Mouse (Mus musculus): Measurements from ENCODE around the gene D10Wsu102e.
A peak's percentile ranks its signal among the peaks of the same experiment; 100 is the strongest.
"Not testable (repeated sequence)": the region's sequence is repeated elsewhere in the genome, so short reads cannot be mapped to it uniquely, and the experiment has no call there.

D10Wsu102e gene

GRCm38 (mm10) chr10:83341226-83341625, 18.8 kb upstream of the D10Wsu102e start:
- Histone ChIP-seq H3K4me3 (replicated peaks; ENCODE audit: low read length) (no peak overlapping the region), H3K27me3 (ENCODE audit: insufficient read depth, low read length) (peaks cover 34% of the 10 kb centered on the region), H3K4me1 (replicated peaks; ENCODE audit: low read depth, low read length) (peaks cover 58% of the 10 kb centered on the region), H3K36me3 (ENCODE audit: insufficient read depth, low read length) (no peaks in the 10 kb centered on the region), H3K9me3 (ENCODE audit: low read length) (0 out of 2 replicates have a peak, but pooled peaks cover 2% of the 10 kb centered on the region)
- TF ChIP-seq CTCF (conservative IDR thresholded peaks at IDR 0.05; ENCODE audit: low read length), result no peak
- no peak for TF ChIP-seq NANOG (IDR thresholded peaks at IDR 0.05; ENCODE audit: borderline replicate concordance, low read length)
- TF ChIP-seq POU5F1 (IDR thresholded peaks at IDR 0.05; ENCODE audit: borderline replicate concordance, low read length), result no peak

GRCm38 (mm10) chr10:83343171-83343570, 16.9 kb upstream of the D10Wsu102e start:
- H3K27me3 ChIP-seq (ENCODE audit: insufficient read depth, low read length), result peaks cover 18% of the 10 kb centered on the region
- H3K4me3 ChIP-seq (replicated peaks; ENCODE audit: low read length), result no peak overlapping the region
- H3K36me3 ChIP-seq (ENCODE audit: insufficient read depth, low read length), result peaks cover 1% of the 10 kb centered on the region; the same call in 1 of the 2 replicates
- TF ChIP-seq CTCF (conservative IDR thresholded peaks at IDR 0.05; ENCODE audit: low read length), result no peak
- TF ChIP-seq NANOG (IDR thresholded peaks at IDR 0.05; ENCODE audit: borderline replicate concordance, low read length), result no peak
- TF ChIP-seq POU5F1 (IDR thresholded peaks at IDR 0.05; ENCODE audit: borderline replicate concordance, low read length), result no peak
- peaks cover 11% of the 10 kb centered on the region for H3K9me3 ChIP-seq (ENCODE audit: low read length)
- H3K4me1 ChIP-seq (replicated peaks; ENCODE audit: low read depth, low read length), result peaks cover 69% of the 10 kb centered on the region

DNA sequence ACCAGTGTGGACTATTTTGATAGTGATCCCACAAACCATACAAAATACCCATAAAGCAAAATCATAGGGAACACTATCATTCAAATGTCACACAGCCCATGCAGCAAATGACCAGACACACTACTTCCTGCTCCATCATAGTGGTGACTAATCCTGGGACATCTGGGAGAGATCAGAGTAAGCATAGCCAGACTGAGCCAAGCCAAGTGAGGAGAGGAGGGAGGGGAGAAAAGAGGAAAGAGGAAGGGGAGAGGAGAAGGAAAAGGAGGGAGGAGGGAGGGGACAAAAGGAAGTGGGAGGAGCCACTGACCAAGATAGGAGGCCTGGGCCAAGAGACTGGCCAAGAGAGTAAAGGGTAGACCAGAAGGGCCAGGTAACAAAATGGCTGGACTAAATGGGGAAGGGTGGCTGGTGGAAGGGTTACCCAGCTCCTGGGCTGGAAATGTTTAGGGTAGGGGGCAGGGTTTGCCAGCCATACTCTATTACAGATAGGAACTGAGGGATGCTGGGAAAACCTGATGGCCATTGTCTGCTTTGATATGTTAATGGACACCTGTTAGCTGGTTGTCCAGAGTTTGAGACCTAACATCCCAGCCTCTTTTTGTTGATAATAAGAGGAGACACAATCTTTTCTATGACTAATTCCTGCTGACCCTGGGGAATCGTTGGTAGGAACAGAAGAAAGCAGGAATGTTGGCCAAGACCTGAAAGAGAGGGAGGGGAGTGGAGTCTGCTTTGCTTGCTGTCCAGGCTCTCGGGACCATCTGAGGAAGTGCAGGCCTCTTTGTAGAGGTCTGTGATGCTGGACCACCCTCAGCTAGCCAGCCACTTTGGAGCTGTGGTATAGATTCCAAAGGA, 16.0 kb upstream of the D10Wsu102e start:
- Histone ChIP-seq H3K4me3 (replicated peaks; ENCODE audit: low read length) (peak overlapping the region; percentile 57), H3K4me1 (replicated peaks; ENCODE audit: low read depth, low read length) (peaks cover 73% of the 10 kb centered on the region), H3K27me3 (ENCODE audit: insufficient read depth, low read length) (peaks cover 13% of the 10 kb centered on the region), H3K36me3 (ENCODE audit: insufficient read depth, low read length) (peaks cover 7% of the 10 kb centered on the region; the same call in 1 of the 2 replicates), H3K9me3 (ENCODE audit: low read length) (peaks cover 15% of the 10 kb centered on the region)
- TF ChIP-seq POU5F1 (IDR thresholded peaks at IDR 0.05; ENCODE audit: borderline replicate concordance, low read length) (no peak), CTCF (conservative IDR thresholded peaks at IDR 0.05; ENCODE audit: low read length) (no peak), NANOG (IDR thresholded peaks at IDR 0.05; ENCODE audit: borderline replicate concordance, low read length) (no peak)

DNA sequence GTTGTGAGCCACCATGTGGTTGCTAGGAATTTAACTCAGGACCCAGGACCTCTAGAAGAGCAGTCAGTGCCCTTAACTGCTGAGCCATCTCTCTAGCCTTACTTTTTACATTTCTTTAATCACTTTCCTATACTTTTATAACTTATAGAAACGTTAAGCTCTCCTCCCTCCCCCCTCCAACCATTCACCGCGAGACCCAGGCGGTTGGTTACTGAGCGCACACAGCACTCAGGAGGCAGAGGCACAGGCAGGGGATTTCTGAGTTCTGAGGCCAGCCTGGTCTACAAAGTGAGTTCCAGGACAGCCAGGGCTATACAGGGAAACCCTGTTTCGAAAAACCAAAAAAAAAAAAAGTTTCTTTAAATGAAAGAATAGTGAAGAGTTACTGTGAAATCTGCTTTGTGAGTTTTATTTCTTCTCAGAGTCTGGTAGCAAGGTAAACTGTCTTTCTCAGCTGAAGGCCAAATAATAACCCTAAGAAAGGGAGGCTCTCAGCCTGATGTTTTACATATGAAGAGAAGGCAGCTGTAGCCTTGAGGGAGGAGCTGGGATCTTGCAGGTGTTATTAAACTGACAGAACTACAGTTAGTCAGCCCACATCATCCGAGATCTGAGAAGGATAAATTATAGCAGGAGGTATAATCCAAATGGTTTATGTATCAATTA, 14.2 kb upstream of the D10Wsu102e start:
- peaks cover 17% of the 10 kb centered on the region for H3K36me3 ChIP-seq (ENCODE audit: insufficient read depth, low read length)
- peaks cover 81% of the 10 kb centered on the region for H3K4me1 ChIP-seq (replicated peaks; ENCODE audit: low read depth, low read length)
- H3K27me3 ChIP-seq (ENCODE audit: insufficient read depth, low read length), result no peaks in the 10 kb centered on the region
- TF ChIP-seq NANOG (IDR thresholded peaks at IDR 0.05; ENCODE audit: borderline replicate concordance, low read length) (peak; percentile 77), CTCF (conservative IDR thresholded peaks at IDR 0.05; ENCODE audit: low read length) (no peak), POU5F1 (IDR thresholded peaks at IDR 0.05; ENCODE audit: borderline replicate concordance, low read length) (peak; percentile 52; the same call in 1 of the 2 replicates)
- peaks cover 12% of the 10 kb centered on the region for H3K9me3 ChIP-seq (ENCODE audit: low read length)
- peak overlapping the region; percentile 57 for H3K4me3 ChIP-seq (replicated peaks; ENCODE audit: low read length)

DNA sequence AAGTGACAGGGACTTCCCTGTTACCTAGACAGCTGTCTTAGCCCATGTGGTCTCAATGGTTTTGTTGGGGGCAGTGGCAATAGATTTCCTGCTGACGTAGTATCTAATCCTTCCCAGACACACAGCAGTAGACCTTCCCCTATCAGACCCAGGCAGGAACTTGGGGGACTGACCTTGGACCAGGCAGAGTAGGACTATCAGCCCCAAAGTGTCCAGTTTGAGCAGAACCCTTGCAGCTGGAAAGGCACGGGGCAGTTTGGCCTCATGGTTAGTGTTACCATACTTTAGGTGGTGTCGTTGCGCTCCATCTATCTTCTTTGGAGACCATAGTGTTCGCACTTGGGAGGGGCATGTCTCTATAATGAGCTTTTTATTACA, 13.7 kb upstream of the D10Wsu102e start:
- peaks cover 76% of the 10 kb centered on the region for H3K4me1 ChIP-seq (replicated peaks; ENCODE audit: low read depth, low read length)
- H3K36me3 ChIP-seq (ENCODE audit: insufficient read depth, low read length), result peaks cover 17% of the 10 kb centered on the region
- no peak for TF ChIP-seq POU5F1 (IDR thresholded peaks at IDR 0.05; ENCODE audit: borderline replicate concordance, low read length)
- no peak for TF ChIP-seq NANOG (IDR thresholded peaks at IDR 0.05; ENCODE audit: borderline replicate concordance, low read length)
- TF ChIP-seq CTCF (conservative IDR thresholded peaks at IDR 0.05; ENCODE audit: low read length), result no peak
- H3K4me3 ChIP-seq (replicated peaks; ENCODE audit: low read length), result peak overlapping the region; percentile 57
- no peaks in the 10 kb centered on the region for H3K27me3 ChIP-seq (ENCODE audit: insufficient read depth, low read length)
- H3K9me3 ChIP-seq (ENCODE audit: low read length), result peaks cover 12% of the 10 kb centered on the region

- TF ChIP-seq CTCF (conservative IDR thresholded peaks at IDR 0.05; ENCODE audit: low read length), result no peak
- no peak for TF ChIP-seq NANOG (IDR thresholded peaks at IDR 0.05; ENCODE audit: borderline replicate concordance, low read length)
- no peak for TF ChIP-seq POU5F1 (IDR thresholded peaks at IDR 0.05; ENCODE audit: borderline replicate concordance, low read length)
Observed at GRCm38 (mm10) chr10:83347494-83347893, 12.5 kb upstream of the D10Wsu102e start.

DNA sequence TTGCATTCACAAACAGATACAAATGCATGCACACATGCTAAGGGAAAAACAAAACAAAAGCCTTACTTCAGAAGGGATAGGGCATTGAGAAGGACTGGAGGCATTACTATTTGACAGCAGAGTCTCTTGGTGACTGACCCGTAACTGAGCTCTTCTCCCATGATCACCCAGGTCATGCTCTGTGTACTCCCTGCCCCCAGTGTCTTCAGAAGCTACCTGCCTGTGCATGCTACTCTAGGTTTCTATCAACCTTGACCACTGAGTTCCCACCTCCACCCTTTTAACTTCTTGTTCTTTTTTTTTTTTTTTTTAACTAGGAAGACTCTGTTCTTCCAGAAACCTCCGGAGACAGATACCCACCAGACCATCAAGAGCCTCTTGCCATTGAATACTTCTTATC, 9.3 kb upstream of the D10Wsu102e start:
- Histone ChIP-seq H3K4me1 (replicated peaks; ENCODE audit: low read depth, low read length) (peaks cover 32% of the 10 kb centered on the region), H3K4me3 (replicated peaks; ENCODE audit: low read length) (no peak overlapping the region), H3K27me3 (ENCODE audit: insufficient read depth, low read length) (no peaks in the 10 kb centered on the region), H3K36me3 (ENCODE audit: insufficient read depth, low read length) (peaks cover 19% of the 10 kb centered on the region), H3K9me3 (ENCODE audit: low read length) (peaks cover 31% of the 10 kb centered on the region)
- TF ChIP-seq POU5F1 (IDR thresholded peaks at IDR 0.05; ENCODE audit: borderline replicate concordance, low read length), result no peak
- no peak for TF ChIP-seq NANOG (IDR thresholded peaks at IDR 0.05; ENCODE audit: borderline replicate concordance, low read length)
- no peak for TF ChIP-seq CTCF (conservative IDR thresholded peaks at IDR 0.05; ENCODE audit: low read length)

More at GRCm38 (mm10) chr10:83347494-83347893, 12.5 kb upstream of the D10Wsu102e start:
- Histone ChIP-seq H3K4me1 (replicated peaks; ENCODE audit: low read depth, low read length) (peaks cover 64% of the 10 kb centered on the region), H3K36me3 (ENCODE audit: insufficient read depth, low read length) (peaks cover 19% of the 10 kb centered on the region), H3K27me3 (ENCODE audit: insufficient read depth, low read length) (no peaks in the 10 kb centered on the region), H3K4me3 (replicated peaks; ENCODE audit: low read length) (no peak overlapping the region), H3K9me3 (ENCODE audit: low read length) (peaks cover 12% of the 10 kb centered on the region)

GRCm38 (mm10) chr10:83351779-83352178, 8.2 kb upstream of the D10Wsu102e start:
- H3K27me3 ChIP-seq (ENCODE audit: insufficient read depth, low read length); H3K4me3 ChIP-seq (replicated peaks; ENCODE audit: low read length): not testable (repeated sequence)
- peaks cover 34% of the 10 kb centered on the region for H3K4me1 ChIP-seq (replicated peaks; ENCODE audit: low read depth, low read length)

More at GRCm38 (mm10) chr10:83351779-83352178, 8.2 kb upstream of the D10Wsu102e start:
- H3K9me3 ChIP-seq (ENCODE audit: low read length), result peaks cover 31% of the 10 kb centered on the region
- peaks cover 19% of the 10 kb centered on the region for H3K36me3 ChIP-seq (ENCODE audit: insufficient read depth, low read length)
